Mouse (Mus musculus) cerebellum, adult 2 months (tissue): ENCODE results near the gene Ak8. TPM values are rescaled to one million over a fixed set of nuclear protein-coding genes. Genes with fewer than 3 reads are reported as not detected.
A peak's percentile ranks its signal among the peaks of the same experiment; 100 is the strongest.

Experiments
- DNase-seq, 2 experiments: peaks; one replicate each; pipeline ENCODE4 v3.0.0; 2021
- H3K27ac ChIP-seq: fragments of 200-500 bp; 2 replicates; pipeline ENCODE4 v1.5.1; 2012; ENCODE audit warnings: low read length, control low read depth, inconsistent platforms; ENCODE audit not compliant: insufficient read depth
- H3K27me3 ChIP-seq: fragments of 200-500 bp; 2 replicates; pipeline ENCODE4 v1.6.1; 2012; ENCODE audit warnings: inconsistent platforms, mild to moderate bottlenecking, low read length, moderate library complexity; ENCODE audit not compliant: control insufficient read depth, insufficient read depth
- H3K4me1 ChIP-seq: fragments of 200-500 bp; 2 replicates; pipeline ENCODE4 v1.6.1; 2011; ENCODE audit warnings: low read length; ENCODE audit not compliant: control insufficient read depth, insufficient read depth
- H3K4me3 ChIP-seq: fragments of 200-500 bp; replicated peaks from 2 replicates; pipeline ENCODE3; 2011; ENCODE audit warnings: mild to moderate bottlenecking, low read depth, low read length, control low read depth; ENCODE audit not compliant: insufficient read depth
- CTCF ChIP-seq: fragments of 200-500 bp; IDR thresholded peaks from 2 replicates; pipeline ENCODE4 v1.5.1; 2011; ENCODE audit warnings: low read depth, mild to moderate bottlenecking, control low read depth, low read length, moderate library complexity, borderline replicate concordance; ENCODE audit not compliant: insufficient read depth
- POLR2A ChIP-seq: fragments of 200-500 bp; IDR thresholded peaks from 2 replicates; pipeline ENCODE4 v1.6.1; 2011; ENCODE audit warnings: low read length, control low read depth, borderline replicate concordance; ENCODE audit not compliant: insufficient read depth
- WGBS: fragments of 180-500 bp; shearing (Covaris S2); methylation state at CpG from one replicate; pipeline ENCODE4 v1.1.7; 2018; 5-methylcytosine and 5-hydroxymethylcytosine counted together
- polyA plus RNA-seq: library from polyadenylated mRNA; depleted of rRNA; stranded (reverse); fragments of >200 nt; gene quantifications from 2 replicates; pipeline ENCODE4 v1.2.3, GENCODE M21; 2012

Ak8 gene
- polyA plus RNA-seq, 1 experiment: 0.70 TPM

- Histone ChIP-seq H3K4me1 (peaks cover 14% of the 10 kb centered on the region), H3K27me3 (no peaks in the 10 kb centered on the region), H3K27ac (no peak overlapping the region), H3K4me3 (no peak overlapping the region)
- TF ChIP-seq CTCF (no peak), POLR2A (no peak)
- DNase-seq: peak in 1 of 2 experiments; percentile 19
- 25% methylated on average over 7 of the region's 7 CpGs for WGBS
These were observed 103.4 kb downstream of the Ak8 start for GRCm38 (mm10) chr2:28803406-28803805.

DNA sequence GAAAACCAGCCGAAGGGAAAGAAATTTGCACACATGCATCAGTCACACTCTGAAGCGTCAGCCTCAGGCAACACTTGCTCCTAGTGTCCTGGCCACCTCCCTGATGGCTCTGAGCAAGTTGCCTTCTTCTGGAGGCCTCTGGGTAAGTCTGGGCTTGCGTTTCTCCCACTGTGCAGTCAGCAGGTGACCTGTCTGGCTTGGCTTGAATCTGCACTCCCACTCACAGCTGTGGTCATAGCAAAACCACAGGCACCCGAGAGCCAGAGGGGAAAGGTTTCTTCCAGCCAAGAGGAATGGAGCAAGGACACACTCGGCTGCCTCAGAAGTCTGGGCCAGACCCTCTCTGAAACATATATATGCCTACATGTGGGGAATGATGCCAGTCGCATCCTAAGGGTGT is 108.9 kb downstream of the Ak8 start:
- Histone ChIP-seq H3K27ac (no peak overlapping the region), H3K4me3 (no peak overlapping the region), H3K4me1 (no peaks in the 10 kb centered on the region; the same call in 1 of the 2 replicates), H3K27me3 (no peaks in the 10 kb centered on the region)
- WGBS: 49% methylated on average over 6 of the region's 6 CpGs
- no peak for DNase-seq
- TF ChIP-seq CTCF (no peak), POLR2A (no peak)

DNA sequence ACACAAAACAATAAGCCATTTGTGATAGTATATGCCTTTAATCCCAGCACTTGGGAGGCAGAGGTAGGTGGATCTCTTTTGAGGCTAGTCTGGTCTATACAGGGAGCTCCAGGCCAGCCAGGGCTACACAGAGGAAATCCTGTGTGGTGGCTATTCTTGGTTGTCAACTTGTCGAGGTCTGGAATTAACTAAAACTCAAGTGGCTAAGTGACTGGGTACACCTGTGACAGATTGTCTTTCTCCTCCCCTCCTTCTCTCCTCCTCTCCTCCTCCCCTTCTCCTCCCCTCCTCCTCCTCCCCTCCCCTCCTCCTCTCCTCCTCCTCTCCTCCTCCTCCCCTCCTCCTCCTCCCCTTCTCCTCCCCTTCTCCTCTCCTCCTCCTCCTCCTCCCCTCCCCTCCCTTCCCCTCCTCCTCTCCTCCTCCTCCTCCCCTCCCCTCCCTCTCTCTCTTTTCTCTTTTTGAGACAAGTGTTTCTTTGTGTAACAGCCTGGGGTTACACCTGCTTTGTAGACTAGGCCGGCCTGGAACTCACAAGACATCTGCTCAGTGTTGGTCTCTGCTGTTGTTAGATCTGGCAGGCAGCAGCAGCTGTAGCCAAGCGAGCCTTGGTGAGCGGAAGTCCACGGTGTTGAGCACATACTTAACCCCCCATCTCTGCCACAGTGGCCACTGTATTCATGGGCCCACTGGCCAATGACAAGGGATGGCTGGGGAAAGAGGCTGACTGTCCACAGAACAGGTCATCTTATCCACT is 110.5 kb downstream of the Ak8 start:
- DNase-seq: no peak
- whole genome bisulfite sequencing: 34% methylated on average over 5 of the region's 5 CpGs
- H3K4me3 ChIP-seq: no peak overlapping the region
- TF ChIP-seq POLR2A: no peak
- no peak for TF ChIP-seq CTCF
- no peak overlapping the region for H3K27ac ChIP-seq
- no peaks in the 10 kb centered on the region for H3K27me3 ChIP-seq
- H3K4me1 ChIP-seq: no peaks in the 10 kb centered on the region; the same call in 1 of the 2 replicates

GRCm38 (mm10) chr2:28818866-28819265 is 118.9 kb downstream of the Ak8 start:
- 73% methylated on average over 4 of the region's 4 CpGs for WGBS
- no peak overlapping the region for H3K27ac ChIP-seq
- DNase-seq: no peak
- TF ChIP-seq CTCF (no peak), POLR2A (no peak)
- H3K4me1 ChIP-seq: no peaks in the 10 kb centered on the region
- H3K4me3 ChIP-seq: no peak overlapping the region
- no peaks in the 10 kb centered on the region for H3K27me3 ChIP-seq

GRCm38 (mm10) chr2:28829265-28829664 is 129.3 kb downstream of the Ak8 start:
- Histone ChIP-seq H3K27ac (no peak overlapping the region), H3K27me3 (no peaks in the 10 kb centered on the region), H3K4me3 (no peak overlapping the region), H3K4me1 (peaks cover 9% of the 10 kb centered on the region)
- WGBS: 14% methylated on average over 4 of the region's 4 CpGs
- TF ChIP-seq POLR2A (no peak), CTCF (no peak; the same call in 1 of the 2 replicates)
- DNase-seq: peak in 1 of 2 experiments; percentile 20

DNA sequence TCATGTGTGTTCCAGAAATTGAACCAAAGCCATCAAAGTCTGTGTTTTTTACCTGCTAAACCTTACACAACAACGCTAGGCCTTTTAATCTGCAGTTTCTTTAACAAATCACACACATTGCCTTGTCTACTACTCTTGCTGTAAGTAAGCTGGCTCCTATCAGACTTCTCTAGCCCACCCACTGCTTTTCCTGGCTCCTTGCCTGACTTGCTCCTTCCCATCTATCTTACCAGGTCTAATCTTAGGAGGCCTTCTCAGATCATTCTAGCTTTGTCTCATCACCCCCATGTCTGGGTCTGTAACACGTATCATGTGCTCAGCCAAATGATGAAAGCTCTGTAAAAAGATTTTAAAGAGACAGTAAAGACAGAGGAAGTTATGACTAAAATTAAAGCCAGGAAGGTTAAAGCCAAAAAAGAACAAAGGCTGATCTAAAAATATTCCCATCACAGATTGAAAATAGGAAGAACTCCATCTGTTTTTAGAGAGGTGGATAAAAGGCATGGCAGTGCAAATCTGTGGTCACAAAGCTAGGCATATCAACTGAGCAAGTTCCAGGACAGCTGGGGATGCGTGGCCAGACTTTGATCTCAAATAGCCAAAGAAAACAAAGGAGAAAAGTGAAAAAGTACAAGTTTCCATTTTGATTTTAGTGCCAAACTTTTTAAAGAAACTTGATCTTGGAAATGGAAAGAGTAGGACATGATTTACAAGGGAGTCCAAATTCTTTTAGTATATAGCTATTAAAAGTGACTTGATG is 136.4 kb downstream of the Ak8 start:
- peaks cover 13% of the 10 kb centered on the region; the same call in 1 of the 2 replicates for H3K4me1 ChIP-seq
- DNase-seq: peak; percentile 38 to 41
- H3K4me3 ChIP-seq: no peak overlapping the region
- 10% methylated on average over 3 of the region's 3 CpGs for WGBS
- H3K27ac ChIP-seq: no peak overlapping the region
- no peak for TF ChIP-seq POLR2A
- no peak for TF ChIP-seq CTCF
- H3K27me3 ChIP-seq: no peaks in the 10 kb centered on the region

- TF ChIP-seq CTCF (no peak), POLR2A (no peak)
- peak overlapping the region; percentile 83 for H3K4me3 ChIP-seq
- no peak overlapping the region for H3K27ac ChIP-seq
- WGBS: under 1% methylated on average over 53 of the region's 53 CpGs
- H3K4me1 ChIP-seq: peaks cover 11% of the 10 kb centered on the region; the same call in 1 of the 2 replicates
- H3K27me3 ChIP-seq: no peaks in the 10 kb centered on the region
- no peak for DNase-seq
These were observed 139.7 kb downstream of the Ak8 start for GRCm38 (mm10) chr2:28839501-28840221.
